Mouse (Mus musculus) yolk sac, embryonic 10.5 days (tissue): ENCODE measurements around the gene Ephb1.

Experiments used
- DNase-seq: peaks from one replicate; pipeline ENCODE4 v3.0.0-alpha.2; 2017; ENCODE audit warnings: low spot score

Ephb1 gene

DNA sequence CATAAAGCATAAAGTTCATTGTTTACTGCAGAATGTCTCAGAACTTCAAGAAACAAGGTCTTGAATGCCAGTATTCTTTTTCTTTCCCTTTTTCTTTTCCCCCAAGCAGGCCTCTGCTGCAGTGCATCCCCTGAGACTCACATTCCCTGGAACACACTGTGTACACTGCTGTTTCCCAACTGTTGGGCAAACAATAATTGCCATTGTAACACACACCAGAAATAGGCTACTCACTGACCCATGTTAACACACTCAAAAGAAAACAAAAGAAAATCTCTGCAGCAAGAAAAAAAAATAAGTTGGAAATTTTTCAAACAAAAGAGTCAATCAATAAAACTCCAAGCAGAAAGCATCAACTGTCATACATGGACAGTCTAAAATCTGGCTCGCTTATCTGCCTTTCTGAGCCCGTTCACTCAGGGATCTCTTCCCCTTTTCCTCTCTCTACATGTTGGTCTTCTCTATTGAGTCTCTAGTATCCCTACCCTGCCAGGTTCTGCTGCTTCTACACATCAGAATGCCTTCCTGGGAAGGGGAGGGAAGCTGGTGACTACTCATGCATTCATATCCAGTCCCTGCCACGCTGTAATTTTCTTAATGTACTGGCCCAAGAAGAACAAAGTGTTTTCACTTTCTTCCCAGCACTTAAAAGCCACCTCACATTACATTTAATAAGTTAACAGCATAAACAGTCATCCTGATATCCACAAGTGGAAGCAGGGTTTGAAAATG is 285.2 kb downstream of the Ephb1 start:
- no peak for DNase-seq

DNA sequence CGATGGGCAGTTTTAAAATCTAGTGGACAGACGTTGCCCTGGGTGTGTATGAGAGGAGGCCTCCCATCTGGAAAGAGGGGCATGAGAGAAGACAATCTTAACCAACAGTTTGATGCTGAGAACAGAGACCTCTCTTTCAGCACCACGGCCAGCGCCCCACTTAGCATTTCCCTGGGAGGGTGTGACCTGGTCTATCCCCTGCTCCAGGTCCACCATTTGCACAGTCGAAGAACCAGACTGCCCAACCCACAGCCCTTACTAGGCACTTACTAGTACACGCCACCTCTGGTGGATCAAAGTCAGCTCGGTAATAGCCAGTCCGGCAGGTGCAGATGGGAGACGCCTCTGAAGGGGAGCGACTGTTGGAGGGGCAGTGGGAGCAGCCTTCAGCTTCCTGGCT is 287.9 kb downstream of the Ephb1 start:
- DNase-seq, result peak; percentile 42

DNA sequence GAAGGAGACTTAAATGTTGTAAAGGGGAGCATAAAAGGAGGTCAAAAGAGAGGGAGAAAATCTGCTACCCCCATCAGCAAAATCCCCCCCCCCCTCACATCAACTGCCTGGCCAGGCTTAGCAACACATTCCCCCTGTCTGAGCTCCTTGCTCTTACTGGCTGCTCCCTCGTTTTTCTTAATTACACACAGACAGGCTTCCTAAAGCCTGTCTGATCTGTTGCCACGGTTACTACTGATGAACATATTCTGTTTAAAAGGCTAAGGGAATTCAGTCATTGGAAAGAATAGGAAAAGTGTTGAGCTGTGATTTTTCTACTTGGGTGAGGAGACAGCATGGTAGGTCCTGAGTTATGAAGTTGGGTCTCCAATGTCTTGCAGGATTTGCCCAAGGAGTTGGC is 308.6 kb downstream of the Ephb1 start:
- no peak for DNase-seq

DNA sequence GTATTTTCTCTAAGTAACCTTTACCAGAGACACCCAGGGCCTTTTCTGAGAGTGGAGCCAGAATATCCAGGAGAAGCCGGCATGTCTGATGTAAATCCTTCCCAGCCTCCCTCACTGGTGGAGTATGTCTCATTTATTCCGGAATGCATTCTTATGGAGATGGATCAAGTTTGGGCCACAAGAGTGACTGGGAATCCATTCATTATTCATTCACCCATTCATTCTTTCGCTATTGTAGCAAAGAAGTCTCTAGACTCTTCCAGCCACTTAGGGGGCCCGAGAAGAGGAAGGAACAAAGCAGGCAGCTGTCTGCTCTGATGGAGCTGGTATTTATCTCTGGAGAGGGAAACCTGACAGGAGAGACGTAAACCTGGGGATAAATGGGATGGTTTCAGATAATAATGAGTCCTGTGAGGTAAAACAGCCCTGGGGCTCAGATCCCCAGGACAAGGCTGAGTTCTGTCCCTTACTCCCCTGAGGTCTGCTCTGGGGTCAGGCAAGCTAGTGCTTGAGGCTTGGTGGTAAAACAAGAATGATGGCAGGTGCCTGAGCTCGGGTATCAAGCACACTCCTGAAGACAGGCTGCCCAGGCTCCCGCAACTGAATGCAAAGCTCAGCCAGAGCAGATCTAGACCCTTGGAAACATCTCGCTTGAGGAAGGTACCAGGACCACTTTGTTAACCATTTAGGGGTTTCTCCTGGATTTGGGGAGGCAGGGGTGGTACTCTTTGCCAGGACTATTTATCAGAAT is 309.2 kb downstream of the Ephb1 start:
- no peak for DNase-seq

GRCm38 (mm10) chr9:102039011-102039733 is 315.3 kb downstream of the Ephb1 start:
- no peak for DNase-seq

- DNase-seq, result no peak
These were observed 318.4 kb downstream of the Ephb1 start for GRCm38 (mm10) chr9:102036132-102036531.

DNA sequence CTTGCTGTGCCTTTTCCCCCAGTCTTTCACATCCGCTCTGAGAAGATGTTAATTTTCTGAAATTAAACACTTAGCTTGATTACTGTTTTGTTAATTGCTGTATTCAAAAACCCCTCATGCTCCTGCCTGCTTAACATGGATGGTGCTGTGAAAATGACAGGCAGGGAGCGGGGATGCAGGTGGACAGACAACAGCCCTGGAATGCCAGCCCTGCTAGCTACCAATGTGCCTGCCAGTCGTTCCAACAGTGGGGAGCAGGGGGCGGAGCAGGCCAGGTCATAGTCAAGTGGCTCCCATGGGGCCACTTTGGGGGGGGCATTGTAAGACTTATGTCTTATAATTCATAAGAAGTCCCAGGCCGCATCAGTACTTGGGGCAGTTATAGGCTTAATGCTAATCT is 321.3 kb downstream of the Ephb1 start:
- no peak for DNase-seq

GRCm38 (mm10) chr9:102032376-102032775 is 322.1 kb downstream of the Ephb1 start:
- DNase-seq, result no peak

GRCm38 (mm10) chr9:102029661-102030060 is 324.8 kb downstream of the Ephb1 start:
- DNase-seq, result no peak

DNA sequence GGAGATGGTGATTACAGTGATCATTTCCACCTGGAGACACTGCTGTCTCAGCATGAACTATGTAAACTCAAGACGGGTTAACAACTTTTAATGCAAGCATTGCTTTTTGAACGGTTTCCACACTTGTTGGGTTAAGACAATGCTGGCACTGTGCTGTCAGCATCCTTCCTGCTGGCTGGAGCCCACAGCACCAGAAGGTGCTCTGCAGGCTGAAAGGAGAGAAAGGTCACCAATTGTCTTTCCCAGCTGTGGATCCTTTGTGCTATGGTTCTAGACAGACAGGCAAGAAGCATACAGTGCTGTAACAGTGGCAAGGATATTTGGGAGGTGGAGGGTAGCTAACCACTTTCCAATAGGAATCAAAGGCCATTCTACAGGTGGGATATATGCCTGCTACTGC is 328.4 kb downstream of the Ephb1 start:
- no peak for DNase-seq

DNA sequence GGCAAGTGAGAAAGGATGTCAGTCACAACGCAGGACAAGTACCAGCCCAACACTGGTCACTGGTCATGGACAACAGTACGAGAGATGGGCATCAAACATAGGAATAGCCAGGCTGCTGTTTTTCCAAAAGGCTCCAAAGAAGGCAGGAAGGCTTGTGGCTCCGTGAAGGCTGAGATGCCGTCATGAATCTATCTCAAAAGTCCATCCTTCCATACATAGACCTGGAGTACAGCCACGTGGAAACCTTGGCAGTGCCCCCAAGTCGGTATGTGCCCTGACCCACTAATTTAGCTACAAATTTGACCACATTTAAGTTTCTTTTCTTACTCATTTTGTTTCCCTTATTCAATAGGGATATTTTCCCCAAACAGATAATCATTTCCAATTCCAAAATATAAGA is 329.4 kb downstream of the Ephb1 start:
- DNase-seq, result no peak

DNA sequence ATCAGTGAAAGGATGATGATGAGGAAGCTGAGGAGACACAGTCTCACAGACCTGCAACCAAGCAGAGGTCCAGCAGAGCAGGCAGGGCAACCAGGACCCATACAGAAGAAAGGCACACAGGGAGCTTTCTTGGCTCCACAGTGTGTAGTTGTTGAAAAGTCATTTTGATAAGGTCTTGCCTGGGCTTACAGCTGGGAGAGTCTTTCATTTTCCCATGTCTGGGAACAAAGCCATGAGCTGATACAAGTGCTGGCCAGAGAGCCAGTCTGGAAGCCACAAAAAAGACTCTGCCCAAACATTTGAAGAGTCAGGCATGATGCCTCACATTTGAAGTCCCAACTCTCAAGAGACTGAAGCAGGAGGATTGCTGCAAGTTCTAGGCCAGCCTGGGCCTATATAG is 339.0 kb downstream of the Ephb1 start:
- no peak for DNase-seq

DNA sequence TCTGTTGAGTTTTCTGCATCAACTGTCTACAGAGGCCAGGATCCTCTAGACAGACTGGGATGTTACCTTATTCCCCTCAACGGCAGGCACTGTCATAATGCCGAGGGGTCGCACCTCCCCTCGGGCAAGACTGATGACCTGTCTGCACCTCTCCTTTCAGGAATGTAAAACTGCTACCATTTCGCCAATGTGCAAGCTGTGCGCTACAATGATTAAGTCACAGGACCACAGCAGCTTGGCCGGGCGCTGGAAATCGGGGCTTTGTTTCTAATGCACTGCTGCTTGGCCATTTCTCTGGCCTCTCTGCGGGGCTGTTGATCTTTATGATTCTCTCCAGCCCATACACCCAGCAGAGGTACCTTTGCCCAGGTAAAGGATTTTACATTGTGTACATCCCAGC is 346.8 kb downstream of the Ephb1 start:
- DNase-seq, result no peak

DNA sequence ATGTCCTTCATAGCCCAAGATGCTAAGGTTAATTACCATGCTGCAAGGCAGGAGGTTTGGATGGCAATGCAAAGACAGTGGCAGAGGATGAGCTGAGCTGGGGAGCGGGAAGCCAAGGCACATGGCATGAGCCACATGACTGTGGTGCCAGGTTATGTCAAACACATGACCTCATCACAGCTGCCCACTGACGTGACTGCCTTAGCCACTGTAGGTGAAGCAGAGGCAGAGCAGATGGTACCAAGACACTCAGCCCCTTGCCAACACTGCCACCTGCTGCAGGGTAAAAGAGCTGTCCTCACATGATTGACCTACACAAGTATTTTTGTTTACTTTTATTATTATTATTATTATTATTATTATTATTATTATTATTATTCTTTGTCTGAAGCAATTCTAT is 348.0 kb downstream of the Ephb1 start:
- DNase-seq, result no peak

DNA sequence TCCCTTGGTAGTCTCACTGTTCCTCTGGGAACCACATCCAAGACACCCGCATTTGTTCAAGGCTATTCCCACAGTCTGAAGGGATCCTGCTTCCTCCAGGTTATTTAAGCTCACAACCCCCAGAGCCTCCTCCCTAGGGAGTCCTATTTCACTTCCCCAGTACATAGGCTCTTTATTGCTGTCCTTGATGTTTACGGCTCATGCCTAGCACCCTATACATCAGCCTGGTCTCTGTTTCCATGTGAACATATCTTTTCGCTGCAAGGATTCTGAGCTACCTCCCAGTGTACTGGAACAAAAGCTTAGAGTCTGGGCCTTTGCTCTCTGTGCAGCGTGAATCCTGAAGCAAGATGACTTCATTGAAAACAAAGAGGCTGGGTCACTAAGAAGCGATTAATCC is 351.6 kb downstream of the Ephb1 start:
- DNase-seq, result no peak

DNA sequence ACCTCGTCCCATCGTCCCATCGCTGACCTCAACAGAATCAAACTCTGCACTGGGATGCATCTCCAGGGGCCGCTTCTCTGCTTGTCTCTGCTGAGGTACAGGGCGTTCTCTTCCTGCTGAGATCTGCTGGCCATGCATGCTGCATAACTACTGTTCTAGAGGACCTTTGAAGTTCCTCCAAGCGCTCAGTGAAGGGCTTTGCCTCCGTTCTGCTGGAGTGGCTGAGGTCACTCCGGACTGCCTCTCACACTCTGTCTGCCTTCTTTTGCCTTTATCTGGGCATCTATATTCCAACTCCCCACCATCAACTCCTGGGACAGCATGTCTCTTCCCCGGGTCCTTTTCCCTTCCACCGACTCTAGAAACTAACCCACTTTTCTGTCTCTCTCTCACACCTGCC is 352.3 kb downstream of the Ephb1 start:
- DNase-seq, result no peak

GRCm38 (mm10) chr9:102001633-102002165 is 352.8 kb downstream of the Ephb1 start:
- DNase-seq, result no peak

DNA sequence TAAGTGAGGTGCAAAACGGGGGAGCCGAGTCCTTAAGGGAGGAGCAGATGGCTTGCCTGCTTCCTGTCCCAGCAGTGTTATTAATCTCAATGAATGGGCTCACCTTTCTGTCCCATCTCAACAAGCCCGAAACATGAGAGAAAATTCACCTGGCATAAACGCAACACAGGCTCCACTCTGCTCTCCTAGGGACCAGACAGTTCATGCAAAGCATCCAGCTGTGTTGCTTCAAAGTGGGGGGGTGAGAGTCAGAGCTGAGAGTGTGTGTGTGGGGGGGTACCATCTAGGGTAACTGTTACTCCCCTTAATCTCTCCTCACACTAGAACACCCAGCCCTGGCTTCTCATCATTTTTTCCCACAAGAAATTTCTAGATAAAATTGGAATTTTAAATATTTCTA is 354.8 kb downstream of the Ephb1 start:
- DNase-seq, result no peak

- no peak for DNase-seq
These were observed 357.6 kb downstream of the Ephb1 start for GRCm38 (mm10) chr9:101996771-101997500.

- DNase-seq, result no peak
These were observed 358.3 kb downstream of the Ephb1 start for GRCm38 (mm10) chr9:101996183-101996582.

- peak; percentile 8 for DNase-seq
These were observed 358.9 kb downstream of the Ephb1 start for GRCm38 (mm10) chr9:101995423-101996156.
